Comparison of ENCODE assay signal across 8 mouse cellular contexts in genomic region chr2:151575699-151576389, GRCm38 (mm10). TPM values are rescaled to one million over a fixed set of nuclear protein-coding genes. Genes with fewer than 3 reads are reported as not detected.
DNase-seq lines count a peak whose midpoint lies in the region; ATAC-seq lines count a peak whose summit lies in the region.

No protein-coding gene starts in this region.

- no peaks in the 10 kb centered on the region for H3K27me3 ChIP-seq in hindbrain, embryonic 15.5 days

- peak; percentile 97 for ATAC-seq in hindbrain, embryonic 15.5 days (ENCODE audit: low FRiP score, low read depth)

- peak overlapping the region; percentile 71 for H3K9ac ChIP-seq in hindbrain, embryonic 15.5 days

- H3K4me2 ChIP-seq in hindbrain, embryonic 15.5 days: peak overlapping the region; percentile 92

- peak overlapping the region; percentile 51 for H3K4me3 ChIP-seq in hindbrain, embryonic 15.5 days

- H3K27ac ChIP-seq in hindbrain, embryonic 15.5 days (replicated peaks): peak overlapping the region; percentile 94

- no peaks in the 10 kb centered on the region for H3K36me3 ChIP-seq in hindbrain, embryonic 15.5 days

- peaks cover 16% of the 10 kb centered on the region for H3K4me1 ChIP-seq in hindbrain, embryonic 15.5 days (replicated peaks)

- DNase-seq in WW6 (ENCODE audit: low read depth, low spot score): peak; percentile 79
- DNase-seq in cerebellum, postnatal 25 days: peak; percentile 93 to 96
- peak; percentile 89 for DNase-seq in gastrocnemius, adult 18-20 months (ENCODE audit: low spot score)
- peak; percentile 90 to 92 for DNase-seq in layer of hippocampus, postnatal 36 days
- DNase-seq in lung, postnatal 14 days: peak; percentile 83
- DNase-seq in retina, embryonic 14.5 days (ENCODE audit: low spot score): peak; percentile 84
- DNase-seq in urinary bladder, adult 18-20 months (ENCODE audit: low spot score in 2 of 2): peak; percentile 73 to 82

- H3K9me3 ChIP-seq in hindbrain, embryonic 15.5 days: no peaks in the 10 kb centered on the region

- WGBS in hindbrain, embryonic 15.5 days: under 1% methylated on average over 38 of the region's 38 CpGs

RNA-seq across cellular contexts. Expression of gene Sdcbp2, which starts 3.4 kb away (rescaled TPM):
- total RNA-seq in gastrocnemius, adult 18-20 months (2021): 1 to 10 TPM in 1 of 2 experiments, under 1 TPM in 1; 0.74 to 1.2 TPM
- polyA plus RNA-seq in hindbrain, embryonic 15.5 days (2015; fragmentation: Nextera tagmentation; extraction: Ambion mirVana): 0.71 and 0.73 TPM in 2 replicates
- 1 to 10 TPM; 1.5 to 1.6 TPM for total RNA-seq in layer of hippocampus, postnatal 36 days (2021)

RNA-seq across cellular contexts. Expression of gene Fkbp1a, which starts 33.6 kb away (rescaled TPM):
- 100 to 1,000 TPM; 157 to 163 TPM for total RNA-seq in gastrocnemius, adult 18-20 months (2021)
- 622 and 646 TPM in 2 replicates for polyA plus RNA-seq in hindbrain, embryonic 15.5 days (2015; fragmentation: Nextera tagmentation; extraction: Ambion mirVana)
- total RNA-seq in layer of hippocampus, postnatal 36 days (2021): 100 to 1,000 TPM; 926 to 966 TPM

RNA-seq across cellular contexts. Expression of gene Snph, which starts 56.5 kb away (rescaled TPM):
- total RNA-seq in gastrocnemius, adult 18-20 months (2021): 10 to 100 TPM; 30.7 to 33.2 TPM
- polyA plus RNA-seq in hindbrain, embryonic 15.5 days (2015; fragmentation: Nextera tagmentation; extraction: Ambion mirVana): 24.1 and 27.7 TPM in 2 replicates
- 100 to 1,000 TPM; 388 to 405 TPM for total RNA-seq in layer of hippocampus, postnatal 36 days (2021)

Comparison
In these comparisons a context has a peak if more than half of its experiments do, and no peak if none do; other contexts are left out.
1. Peak in every context shown above with its lines: DNase-seq, ATAC-seq, H3K4me3 ChIP-seq and H3K27ac ChIP-seq.
2. RNA of gene Fkbp1a, which starts 33.6 kb away (total RNA-seq): 926 to 966 TPM in layer of hippocampus, postnatal 36 days; 157 to 163 TPM in gastrocnemius, adult 18-20 months; every median in the first group is over 4 times any median in the second.
3. RNA of gene Snph, which starts 56.5 kb away (total RNA-seq): 388 to 405 TPM in layer of hippocampus, postnatal 36 days; 30.7 to 33.2 TPM in gastrocnemius, adult 18-20 months; every median in the first group is over 10 times any median in the second.